Comparison of ENCODE assay signal across 12 mouse cellular contexts in genomic region chrX:157951698-157952097, GRCm38 (mm10).
DNase-seq lines count a peak whose midpoint lies in the region; ATAC-seq and TF ChIP-seq lines count a peak whose summit lies in the region.
"Had no signal": no experiment of that assay in that cellular context is flagged by ENCODE, and none has a peak within 500 bp of the region (broad histone marks: within the 10 kb centered on the region; RNA-seq: fewer than 3 reads in every experiment).

No protein-coding gene starts in this region.

- no peak for ATAC-seq in CD4-positive, CD25-positive, alpha-beta regulatory T cell, adult 4 months

- H3K4me3 ChIP-seq in layer of hippocampus, adult 2 months, result no peak overlapping the region
- H3K4me3 ChIP-seq: heart, embryonic 13.5 days; limb, embryonic 15.5 days had no signal

- peak; percentile 73 for TF ChIP-seq CTCF in layer of hippocampus, adult 2 months (conservative IDR thresholded peaks at IDR 0.05)

- DNase-seq in CD4-positive, CD25-positive, alpha-beta regulatory T cell, adult 2 months (ENCODE audit: low read depth, low spot score), result peak; percentile 0
- peak in 1 of 2 experiments; percentile 11 for DNase-seq in layer of hippocampus, adult 2 months (ENCODE audit: low spot score in 2 of 2)
- no peak for DNase-seq in layer of hippocampus, postnatal 14 days (ENCODE audit: low spot score in 2 of 2)
- peak; percentile 11 for DNase-seq in R1 (ENCODE audit: low read depth, low spot score)
- DNase-seq in lung, postnatal 36 days, result peak; percentile 13
- no peak for DNase-seq in spleen, postnatal 10 days (ENCODE audit: low spot score in 2 of 2)
- no peak for DNase-seq in adrenal gland, postnatal 14 days
- DNase-seq: adrenal gland, adult 8-10 months; kidney, postnatal 10 days had no signal

- H3K27ac ChIP-seq in layer of hippocampus, adult 2 months, result no peak overlapping the region
- H3K27ac ChIP-seq: heart, embryonic 13.5 days; limb, embryonic 15.5 days had no signal

Comparison
In these comparisons a context has a peak if more than half of its experiments do, and no peak if none do; other contexts are left out.
1. DNase-seq: peak in CD4-positive, CD25-positive, alpha-beta regulatory T cell, adult 2 months (single experiment), R1 (single experiment) and lung, postnatal 36 days (single experiment); none in layer of hippocampus, postnatal 14 days (0 of 2), spleen, postnatal 10 days (0 of 2) and adrenal gland, postnatal 14 days (single experiment).